Mouse (Mus musculus) liver, embryonic 15.5 days (tissue): ENCODE results near the gene Oas1e. TPM values are rescaled to one million over a fixed set of nuclear protein-coding genes. Genes with fewer than 3 reads are reported as not detected.

Experiments used
- ATAC-seq: fragments of 200-750 bp; cut with Nextera tagmentation; 2 replicates; pipeline ENCODE4 v1.8.0; 2017; ENCODE audit warnings: moderate number of reproducible peaks, mild to moderate bottlenecking, moderate library complexity; ENCODE audit not compliant: insufficient read depth
- H3K27ac ChIP-seq: fragments of 300-500 bp; sonication (generic); replicated peaks from 2 replicates; pipeline ENCODE4 v1.5.1; 2015; ENCODE audit warnings: mild to moderate bottlenecking, inconsistent platforms
- H3K27me3 ChIP-seq: fragments of 300-500 bp; sonication (generic); 2 replicates; pipeline ENCODE4 v1.6.1; 2015; ENCODE audit warnings: mild to moderate bottlenecking, inconsistent platforms
- H3K36me3 ChIP-seq: fragments of 300-500 bp; sonication (generic); replicated peaks from 2 replicates; pipeline ENCODE4 v1.6.1; 2015; ENCODE audit warnings: moderate library complexity, mild to moderate bottlenecking, inconsistent platforms
- H3K4me1 ChIP-seq: fragments of 300-500 bp; sonication (generic); replicated peaks from 2 replicates; pipeline ENCODE4 v1.6.1; 2015; ENCODE audit warnings: inconsistent platforms
- H3K4me2 ChIP-seq: fragments of 300-500 bp; sonication (generic); 2 replicates; pipeline ENCODE4 v1.6.1; 2015; ENCODE audit warnings: moderate library complexity, mild to moderate bottlenecking, inconsistent platforms
- H3K4me3 ChIP-seq: fragments of 300-500 bp; sonication (generic); replicated peaks from 2 replicates; pipeline ENCODE4 v1.5.1; 2015; ENCODE audit warnings: mild to moderate bottlenecking, inconsistent platforms
- H3K9ac ChIP-seq: fragments of 300-500 bp; sonication (generic); 2 replicates; pipeline ENCODE4 v1.6.1; 2015; ENCODE audit warnings: moderate library complexity, mild to moderate bottlenecking, inconsistent platforms
- H3K9me3 ChIP-seq: fragments of 300-500 bp; sonication (generic); replicated peaks from 2 replicates; pipeline ENCODE4 v1.6.1; 2016; ENCODE audit warnings: inconsistent platforms
- whole genome bisulfite sequencing: fragments of 180-500 bp; shearing (Covaris S2); methylation state at CpG from one replicate; pipeline ENCODE4 v1.1.7; 2015; ENCODE audit warnings: mixed read lengths; ENCODE audit not compliant: insufficient replicate concordance; 5-methylcytosine and 5-hydroxymethylcytosine counted together
- polyA plus RNA-seq: library from polyadenylated mRNA; unstranded; fragments of >200 nt; fragmentation: Nextera tagmentation; extraction: Ambion mirVana; gene quantifications from 2 replicates; pipeline ENCODE4 v1.2.1, GENCODE M21; 2015

Gene Oas1e
- polyA plus RNA-seq, 1 experiment from 2014 or later, result not detected

- WGBS, result 11% methylated on average over 14 of the region's 14 CpGs
These were observed 19.9 kb downstream of the Oas1e start for GRCm38 (mm10) chr5:120775287-120775985.

DNA sequence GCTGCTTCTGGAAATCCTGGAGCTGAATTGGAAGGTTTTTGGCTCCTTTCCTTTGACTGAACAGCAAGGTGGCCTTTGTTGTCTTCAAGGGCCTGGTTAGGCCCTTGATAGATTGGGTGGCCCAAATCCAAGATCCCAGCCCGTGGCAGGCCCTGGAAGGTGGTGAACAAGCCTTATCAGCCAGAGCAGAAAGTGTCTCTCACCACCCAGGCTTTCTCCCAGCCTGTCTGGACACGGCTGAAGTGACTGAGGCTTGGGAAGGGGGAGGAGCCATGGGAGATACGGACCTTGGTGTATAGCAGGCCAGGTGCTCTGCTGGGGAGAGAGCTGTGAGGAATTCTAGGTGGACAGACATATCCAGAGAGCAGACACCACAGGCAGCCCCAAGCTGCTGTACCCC, 25.9 kb downstream of the Oas1e start:
- no peaks in the 10 kb centered on the region for H3K27me3 ChIP-seq
- WGBS, result 31% methylated on average over 3 of the region's 3 CpGs
- H3K36me3 ChIP-seq, result no peaks in the 10 kb centered on the region
- ATAC-seq, result no peak
- H3K9me3 ChIP-seq, result no peaks in the 10 kb centered on the region
- no peak overlapping the region for H3K4me3 ChIP-seq
- no peak overlapping the region for H3K4me2 ChIP-seq
- H3K4me1 ChIP-seq, result 0 out of 2 replicates have a peak, but pooled peaks cover under 1% of the 10 kb centered on the region
- no peak overlapping the region for H3K9ac ChIP-seq
- H3K27ac ChIP-seq, result no peak overlapping the region

More at GRCm38 (mm10) chr5:120775287-120775985, 19.9 kb downstream of the Oas1e start:
- no peak overlapping the region for H3K9ac ChIP-seq
- no peaks in the 10 kb centered on the region for H3K27me3 ChIP-seq
- H3K27ac ChIP-seq, result peak overlapping the region; percentile 72
- peaks cover 33% of the 10 kb centered on the region for H3K4me1 ChIP-seq
- peak overlapping the region; percentile 52 for H3K4me2 ChIP-seq
- ATAC-seq, result peak; percentile 86
- peak overlapping the region; percentile 15; the same call in 1 of the 2 replicates for H3K4me3 ChIP-seq
- no peaks in the 10 kb centered on the region for H3K9me3 ChIP-seq
- no peaks in the 10 kb centered on the region for H3K36me3 ChIP-seq

DNA sequence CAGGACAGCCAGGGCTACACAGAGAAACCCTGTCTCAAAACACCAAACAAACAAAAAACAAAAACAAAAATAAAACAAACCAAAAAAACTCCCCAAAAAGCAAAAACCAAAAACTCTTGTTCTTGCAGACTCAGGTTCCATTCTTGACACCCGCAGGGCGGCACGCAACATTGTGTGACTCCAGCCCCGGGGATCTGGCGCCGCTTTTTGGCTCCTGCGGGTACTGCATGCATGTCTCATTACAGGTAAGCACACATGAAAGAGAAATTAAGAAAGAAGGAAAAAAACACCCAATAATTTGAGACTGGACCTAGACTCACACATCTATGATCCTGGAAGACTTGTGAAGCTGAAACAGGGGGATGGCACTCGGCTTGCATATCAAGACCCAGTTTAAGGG, 30.3 kb downstream of the Oas1e start:
- Histone ChIP-seq H3K9ac (no peak overlapping the region), H3K36me3 (no peaks in the 10 kb centered on the region), H3K27ac (no peak overlapping the region), H3K27me3 (peaks cover 3% of the 10 kb centered on the region), H3K4me1 (no peaks in the 10 kb centered on the region), H3K9me3 (no peaks in the 10 kb centered on the region), H3K4me3 (no peak overlapping the region), H3K4me2 (no peak overlapping the region)
- WGBS, result 56% methylated on average over 8 of the region's 8 CpGs
- ATAC-seq, result no peak

GRCm38 (mm10) chr5:120761901-120762300, 33.4 kb downstream of the Oas1e start:
- no peaks in the 10 kb centered on the region for H3K36me3 ChIP-seq
- no peak overlapping the region for H3K27ac ChIP-seq
- H3K4me3 ChIP-seq, result no peak overlapping the region
- H3K4me1 ChIP-seq, result no peaks in the 10 kb centered on the region
- peaks cover 3% of the 10 kb centered on the region for H3K27me3 ChIP-seq
- no peaks in the 10 kb centered on the region for H3K9me3 ChIP-seq
- H3K9ac ChIP-seq, result no peak overlapping the region
- no peak overlapping the region for H3K4me2 ChIP-seq
- WGBS, result 41% methylated on average over 6 of the region's 6 CpGs
- no peak for ATAC-seq

GRCm38 (mm10) chr5:120754215-120754614, 41.1 kb downstream of the Oas1e start:
- no peaks in the 10 kb centered on the region for H3K4me1 ChIP-seq
- H3K27ac ChIP-seq, result no peak overlapping the region
- H3K4me3 ChIP-seq, result no peak overlapping the region
- H3K4me2 ChIP-seq, result no peak overlapping the region
- no peak for ATAC-seq
- H3K9ac ChIP-seq, result no peak overlapping the region
- H3K36me3 ChIP-seq, result no peaks in the 10 kb centered on the region
- H3K27me3 ChIP-seq, result no peaks in the 10 kb centered on the region
- WGBS, result 35% methylated on average over 4 of the region's 4 CpGs
- no peaks in the 10 kb centered on the region for H3K9me3 ChIP-seq

GRCm38 (mm10) chr5:120752786-120753185, 42.5 kb downstream of the Oas1e start:
- H3K9ac ChIP-seq, result no peak overlapping the region
- no peak for ATAC-seq
- H3K4me2 ChIP-seq, result no peak overlapping the region
- H3K4me1 ChIP-seq, result no peaks in the 10 kb centered on the region
- H3K36me3 ChIP-seq, result no peaks in the 10 kb centered on the region
- 63% methylated on average over 3 of the region's 3 CpGs for WGBS
- no peaks in the 10 kb centered on the region for H3K9me3 ChIP-seq
- H3K27ac ChIP-seq, result no peak overlapping the region
- H3K27me3 ChIP-seq, result no peaks in the 10 kb centered on the region
- H3K4me3 ChIP-seq, result no peak overlapping the region

GRCm38 (mm10) chr5:120751206-120751605, 44.1 kb downstream of the Oas1e start:
- 45% methylated on average over 3 of the region's 3 CpGs for WGBS
- no peak overlapping the region for H3K4me3 ChIP-seq
- ATAC-seq, result no peak
- H3K4me1 ChIP-seq, result no peaks in the 10 kb centered on the region
- H3K36me3 ChIP-seq, result no peaks in the 10 kb centered on the region
- H3K27ac ChIP-seq, result no peak overlapping the region
- no peaks in the 10 kb centered on the region for H3K27me3 ChIP-seq
- no peak overlapping the region for H3K9ac ChIP-seq
- H3K9me3 ChIP-seq, result no peaks in the 10 kb centered on the region
- H3K4me2 ChIP-seq, result no peak overlapping the region

- no peak for ATAC-seq
- Histone ChIP-seq H3K4me1 (no peaks in the 10 kb centered on the region), H3K9me3 (no peaks in the 10 kb centered on the region), H3K27me3 (no peaks in the 10 kb centered on the region), H3K9ac (no peak within 1 kb of the TSS), H3K4me2 (no peak within 1 kb of the TSS), H3K36me3 (no peaks in the 10 kb centered on the region), H3K4me3 (no peak within 1 kb of the TSS), H3K27ac (no peak within 1 kb of the TSS)
- 22% methylated on average over 5 of the region's 5 CpGs for WGBS
These were observed 45.6 kb downstream of the Oas1e start, which contains the start of gene Oas2 for GRCm38 (mm10) chr5:120749688-120750087. TSS of gene Oas2 (minus strand) at chr5:120749853.

GRCm38 (mm10) chr5:120746451-120746850, 48.9 kb downstream of the Oas1e start:
- H3K9ac ChIP-seq, result no peak overlapping the region
- H3K27me3 ChIP-seq, result no peaks in the 10 kb centered on the region
- H3K4me1 ChIP-seq, result no peaks in the 10 kb centered on the region
- no peak for ATAC-seq
- H3K27ac ChIP-seq, result no peak overlapping the region
- H3K36me3 ChIP-seq, result no peaks in the 10 kb centered on the region
- WGBS, result 10% methylated on average over 5 of the region's 5 CpGs
- no peak overlapping the region for H3K4me2 ChIP-seq
- H3K9me3 ChIP-seq, result no peaks in the 10 kb centered on the region
- no peak overlapping the region for H3K4me3 ChIP-seq

DNA sequence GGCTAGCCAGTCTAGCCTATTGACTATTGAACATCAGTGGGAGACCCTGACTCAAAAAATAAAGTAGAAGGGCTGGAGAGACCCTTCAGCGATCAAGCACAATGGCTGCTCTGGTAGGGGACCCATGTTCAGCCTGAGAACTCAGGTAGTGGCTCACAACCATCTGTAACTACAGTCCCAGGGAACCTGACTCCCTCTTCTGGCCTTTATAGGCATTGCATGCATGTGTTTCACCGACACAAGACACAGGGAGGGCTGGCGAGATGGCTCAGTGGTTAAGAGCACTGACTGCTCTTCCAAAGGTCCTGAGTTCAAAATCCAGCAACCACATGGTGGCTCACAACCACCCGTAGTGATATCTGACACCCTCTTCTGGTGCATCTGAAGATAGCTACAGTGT, 53.2 kb downstream of the Oas1e start:
- H3K4me1 ChIP-seq, result no peaks in the 10 kb centered on the region
- no peak overlapping the region for H3K4me2 ChIP-seq
- no peak overlapping the region for H3K4me3 ChIP-seq
- H3K9ac ChIP-seq, result no peak overlapping the region
- H3K36me3 ChIP-seq, result no peaks in the 10 kb centered on the region
- H3K9me3 ChIP-seq, result no peaks in the 10 kb centered on the region
- H3K27me3 ChIP-seq, result 0 out of 2 replicates have a peak, but pooled peaks cover under 1% of the 10 kb centered on the region
- ATAC-seq, result no peak
- WGBS, result 25% methylated on average over 4 of the region's 4 CpGs
- H3K27ac ChIP-seq, result no peak overlapping the region
